Mouse (Mus musculus) brain, adult 2 months (tissue): ENCODE results near the gene Plekhg4.

Source experiments
- DNase-seq: peaks from one replicate; pipeline ENCODE4 v3.0.0; 2011; ENCODE audit warnings: low read depth, low spot score

Gene Plekhg4

DNA sequence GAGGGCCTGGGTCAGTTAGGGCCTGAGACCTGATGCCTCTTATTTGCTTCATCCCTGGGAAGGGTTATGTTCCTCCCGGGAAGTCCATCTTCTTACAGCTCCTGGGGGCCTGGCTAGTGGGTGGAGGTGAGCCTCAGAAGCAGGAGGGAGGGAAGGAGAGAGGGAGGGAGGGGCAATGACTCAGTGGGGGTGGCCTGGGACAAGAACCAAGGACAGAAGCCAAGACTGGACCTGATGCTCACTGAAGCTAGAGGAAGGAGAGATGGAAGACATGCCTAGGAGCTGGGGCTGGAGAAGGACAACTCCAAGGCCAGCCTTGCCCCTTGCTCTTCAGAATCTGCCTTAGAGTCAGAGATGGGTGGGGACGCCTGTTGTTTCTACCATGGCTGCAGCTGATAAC lies at the start of gene Plekhg4:
Gene Plekhg4 (plus strand): TSS at position 243 of the 400 bp plus-strand sequence.
- no peak for DNase-seq

GRCm38 (mm10) chr8:105325641-105326093 lies 47.4 kb upstream of the Plekhg4 start:
- DNase-seq = no peak

GRCm38 (mm10) chr8:105326141-105326672 lies 46.9 kb upstream of the Plekhg4 start, which contains the start of the genes Lrrc29 and Tmem208:
Gene Lrrc29 (minus strand): TSS chr8:105326278.
Gene Tmem208 (plus strand): TSS chr8:105326354.
- DNase-seq = peak; percentile 98

GRCm38 (mm10) chr8:105326968-105327367 lies 46.1 kb upstream of the Plekhg4 start:
- no peak for DNase-seq

DNA sequence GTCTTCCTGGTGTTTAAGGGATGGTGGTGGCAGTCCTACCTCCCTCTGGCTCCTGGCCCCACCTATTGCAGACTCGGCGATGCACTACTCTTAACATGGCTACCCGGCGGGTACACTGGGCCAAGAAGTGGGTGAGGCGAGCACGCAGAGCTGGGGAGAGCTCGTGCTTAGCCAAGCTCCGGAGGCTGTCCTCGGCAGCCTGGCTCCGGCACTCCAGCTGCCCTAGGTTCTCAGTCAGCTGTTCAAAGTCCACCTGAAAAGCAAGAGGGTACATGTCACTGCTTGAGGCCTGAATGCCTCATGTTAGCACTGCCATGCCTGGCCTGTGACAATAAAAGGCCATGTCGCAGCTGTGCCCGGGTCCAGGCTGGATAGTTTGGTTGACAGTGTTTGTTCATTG lies 42.7 kb upstream of the Plekhg4 start:
- DNase-seq = no peak

DNA sequence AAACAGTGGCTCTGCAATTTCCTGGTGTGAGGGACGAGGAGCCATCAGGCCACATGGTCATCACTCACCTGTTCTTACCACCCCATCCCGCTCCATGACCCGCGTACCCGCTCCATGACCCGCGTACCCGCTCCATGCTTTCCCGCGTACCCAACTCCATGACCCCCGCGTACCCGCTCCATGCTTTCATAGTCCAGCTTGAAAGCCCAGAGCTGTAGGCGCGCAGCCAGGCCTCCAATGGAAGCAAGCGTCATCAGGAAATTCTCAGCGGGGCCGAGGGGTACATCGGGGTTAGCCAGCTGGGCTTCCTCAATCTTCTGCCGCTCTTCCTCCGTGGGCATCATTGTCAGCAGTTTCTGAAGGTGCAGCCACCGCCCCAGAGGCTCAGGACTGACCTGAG lies 41.6 kb upstream of the Plekhg4 start:
- no peak for DNase-seq

- DNase-seq = no peak
Observed at GRCm38 (mm10) chr8:105331931-105332330, 41.1 kb upstream of the Plekhg4 start.

DNA sequence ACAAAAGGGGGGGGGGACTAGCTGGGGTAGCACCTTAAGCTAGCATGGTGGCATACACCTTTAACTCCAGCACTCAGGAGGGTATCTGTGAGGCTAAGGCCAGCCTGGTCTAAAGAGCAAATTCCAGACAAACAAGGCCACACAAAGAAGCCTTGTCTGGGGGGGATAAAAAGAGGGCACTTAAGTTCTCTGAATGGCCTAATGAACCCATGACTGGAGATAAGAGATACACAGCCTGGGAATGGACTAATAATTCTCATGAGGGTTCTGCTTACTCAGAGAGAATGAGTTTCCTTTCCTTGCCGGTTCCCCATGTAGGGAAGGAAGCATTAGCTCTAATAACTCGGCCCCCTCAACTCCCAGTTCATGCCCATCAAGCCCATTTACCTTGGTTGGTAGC lies 40.6 kb upstream of the Plekhg4 start:
- DNase-seq = no peak

DNA sequence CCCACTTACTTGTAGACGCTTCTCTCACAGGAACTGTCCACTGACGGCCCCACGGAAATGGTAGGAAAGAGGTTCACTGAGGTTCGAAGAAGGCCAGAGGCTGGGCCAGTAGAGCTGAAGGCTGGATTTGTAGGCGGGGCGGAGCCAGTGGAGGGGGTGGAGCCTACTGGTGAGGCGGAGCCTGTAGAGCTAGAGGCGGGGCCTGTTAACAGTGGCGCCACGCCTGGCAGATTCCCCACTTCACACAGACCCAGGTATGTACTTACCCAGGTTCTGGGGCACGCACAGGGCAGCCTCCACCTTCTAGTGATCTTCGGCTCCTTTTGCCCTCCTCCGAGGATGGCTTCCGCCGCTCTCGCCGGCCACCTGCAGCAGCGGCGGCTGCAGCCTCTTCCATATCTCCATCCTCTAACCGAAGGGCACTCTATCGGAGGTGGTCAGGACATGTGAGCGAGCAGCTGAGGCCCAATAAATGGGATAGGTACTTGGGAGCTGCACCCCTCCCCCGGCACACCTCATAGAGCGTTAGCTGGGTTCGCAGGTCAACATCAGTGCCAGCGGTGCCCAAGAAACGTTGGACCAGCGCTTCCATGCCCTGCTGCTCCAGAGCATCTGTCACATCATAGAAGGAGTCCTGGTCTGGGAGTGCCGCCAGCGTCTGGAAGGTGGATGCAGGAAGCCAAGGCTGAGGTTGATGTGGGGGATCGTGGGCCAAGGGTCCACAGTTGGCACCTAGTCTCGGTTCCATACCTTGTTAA lies 36.5 kb upstream of the Plekhg4 start:
- DNase-seq = peak; percentile 29

GRCm38 (mm10) chr8:105338992-105339391 lies 34.1 kb upstream of the Plekhg4 start:
- no peak for DNase-seq

DNA sequence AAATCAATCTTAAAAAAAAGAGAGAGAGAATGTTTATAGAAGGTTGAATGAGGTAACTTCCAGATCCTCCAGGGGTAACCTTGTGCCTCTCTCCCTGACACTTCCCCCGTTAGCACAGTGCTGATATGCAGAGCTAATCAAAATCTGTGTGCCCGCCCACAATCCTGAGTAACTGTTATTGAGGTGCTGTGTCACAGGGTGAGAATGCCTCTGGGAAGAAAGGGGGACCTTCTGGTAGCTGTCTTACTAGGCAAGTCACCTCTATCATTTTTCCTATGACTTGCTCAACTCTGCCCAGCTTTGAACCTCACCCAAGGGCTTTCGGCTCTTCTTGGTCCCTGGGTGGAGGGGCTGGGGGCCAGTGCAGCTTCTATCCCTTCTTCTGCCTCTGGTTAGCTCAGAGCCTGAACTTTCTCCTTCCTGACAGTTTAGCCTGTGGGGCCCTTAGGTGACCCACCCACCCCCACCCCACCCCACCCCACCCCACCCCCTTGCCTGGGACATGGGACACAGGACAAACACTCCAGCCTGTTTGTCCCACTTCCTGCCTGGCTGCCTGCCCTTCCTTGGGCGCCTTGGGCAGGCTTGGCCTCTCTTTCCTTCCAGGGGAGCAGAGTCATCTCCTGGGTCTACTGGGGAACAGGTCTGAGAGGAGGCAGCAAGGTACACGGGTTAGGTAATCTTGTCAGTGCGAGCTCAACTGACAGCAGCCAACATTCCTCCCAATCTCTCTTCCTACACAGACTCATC lies 33.0 kb upstream of the Plekhg4 start:
- peak; percentile 38 for DNase-seq

GRCm38 (mm10) chr8:105341399-105341798 lies 31.7 kb upstream of the Plekhg4 start:
- no peak for DNase-seq

GRCm38 (mm10) chr8:105342768-105343167 lies 30.3 kb upstream of the Plekhg4 start:
- no peak for DNase-seq

GRCm38 (mm10) chr8:105343791-105344574 lies 29.1 kb upstream of the Plekhg4 start:
- DNase-seq = no peak

DNA sequence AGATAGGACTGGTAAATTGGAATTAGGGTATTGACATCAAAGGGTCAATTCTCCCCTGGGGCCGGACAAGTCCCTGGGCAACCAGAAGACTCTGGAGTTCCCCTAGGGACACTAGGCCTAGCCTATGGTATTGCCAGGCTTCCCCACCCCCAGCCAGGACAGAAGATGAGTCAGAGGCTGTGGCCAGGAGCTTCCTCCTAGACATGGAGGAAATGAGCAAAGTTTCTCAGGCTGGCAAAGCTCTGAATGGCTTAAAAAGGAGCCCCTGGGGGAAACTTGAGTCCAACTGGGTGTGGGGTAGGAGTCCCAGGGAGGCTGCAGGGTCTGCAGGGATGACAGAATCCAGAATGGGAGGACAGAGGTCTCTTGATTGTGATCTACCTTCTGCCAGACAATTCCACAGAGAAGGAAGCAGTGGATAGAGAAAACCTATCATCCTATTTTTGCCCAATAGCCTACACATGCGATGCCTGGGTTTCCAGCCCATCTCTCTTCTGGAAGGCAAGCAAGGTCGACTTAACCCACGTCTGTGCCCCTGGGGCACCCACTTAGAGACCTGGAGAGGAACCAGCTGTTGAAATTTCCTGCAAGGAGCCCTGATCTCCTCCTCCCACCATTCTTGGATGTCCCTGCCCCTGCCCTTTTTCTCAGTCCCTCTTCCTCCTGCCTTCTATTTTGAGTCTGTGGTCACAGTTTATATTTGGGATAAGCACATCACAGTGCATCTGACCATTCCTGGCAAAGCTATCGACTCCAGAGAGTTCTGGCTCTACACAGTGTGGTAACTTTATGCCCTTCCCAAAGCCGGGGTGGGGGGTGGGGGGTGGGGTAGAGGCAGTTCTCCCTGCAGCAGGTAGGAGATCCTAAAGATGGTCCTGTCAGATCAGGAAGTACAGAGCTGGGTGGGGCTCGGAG lies 27.8 kb upstream of the Plekhg4 start:
- peak; percentile 47 for DNase-seq

DNA sequence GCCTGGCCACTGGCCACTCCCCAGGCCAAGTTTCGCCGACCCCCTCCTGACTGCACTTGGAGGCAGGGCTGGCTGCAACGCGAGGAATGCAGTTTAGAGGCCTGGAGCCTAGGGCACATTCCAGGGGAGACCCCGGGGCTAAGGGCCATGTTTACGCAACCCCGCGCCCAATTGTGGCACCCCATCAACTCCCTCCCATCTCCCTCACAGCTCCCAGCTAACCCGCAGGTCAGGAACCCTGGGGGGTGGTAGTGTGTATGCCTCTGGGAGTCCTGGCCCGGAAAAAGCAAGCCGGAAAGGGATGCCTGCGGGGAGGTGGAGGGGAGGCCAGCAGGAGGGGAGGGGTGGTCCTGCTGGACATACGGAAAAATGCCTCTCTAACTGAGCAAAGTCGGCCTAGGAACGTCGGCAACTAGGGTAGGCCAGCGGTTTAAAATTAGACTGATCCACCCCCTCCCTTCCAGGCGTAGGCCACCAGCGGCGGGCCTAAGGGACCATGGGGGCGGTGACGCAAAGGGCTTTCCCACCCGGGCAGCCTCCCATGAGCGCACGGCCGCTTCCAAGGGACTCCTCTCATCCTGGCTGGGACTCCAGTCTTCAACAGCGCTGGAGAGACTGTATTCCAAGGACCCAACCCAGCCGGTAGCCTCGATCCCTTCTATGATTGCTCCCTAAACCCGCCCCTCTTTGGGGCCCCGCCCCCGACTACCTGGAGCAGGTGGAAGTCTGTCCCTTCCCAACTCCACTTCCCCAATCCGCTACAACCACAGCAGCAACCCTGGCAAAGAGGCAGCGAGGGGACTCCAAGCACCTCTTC lies 26.3 kb upstream of the Plekhg4 start:
- peak; percentile 44 for DNase-seq

GRCm38 (mm10) chr8:105347428-105348221 lies 25.4 kb upstream of the Plekhg4 start, which contains the start of gene Fhod1:
Gene Fhod1 (minus strand): TSS chr8:105347953.
- DNase-seq = peak; percentile 96

GRCm38 (mm10) chr8:105348450-105349095 lies 24.5 kb upstream of the Plekhg4 start, which contains the start of gene Slc9a5:
Gene Slc9a5 (plus strand): TSS chr8:105348843.
- DNase-seq = peak; percentile 73
